Mouse (Mus musculus): Measurements from ENCODE around the gene Il22ra2. TPM values are rescaled to one million over a fixed set of nuclear protein-coding genes. Genes with fewer than 3 reads are reported as not detected.
"Not testable (repeated sequence)": the region's sequence is repeated elsewhere in the genome, so short reads cannot be mapped to it uniquely, and the experiment has no call there.

Il22ra2 gene
- polyA plus RNA-seq, 2 experiments from 2014 or later, result not detected

DNA sequence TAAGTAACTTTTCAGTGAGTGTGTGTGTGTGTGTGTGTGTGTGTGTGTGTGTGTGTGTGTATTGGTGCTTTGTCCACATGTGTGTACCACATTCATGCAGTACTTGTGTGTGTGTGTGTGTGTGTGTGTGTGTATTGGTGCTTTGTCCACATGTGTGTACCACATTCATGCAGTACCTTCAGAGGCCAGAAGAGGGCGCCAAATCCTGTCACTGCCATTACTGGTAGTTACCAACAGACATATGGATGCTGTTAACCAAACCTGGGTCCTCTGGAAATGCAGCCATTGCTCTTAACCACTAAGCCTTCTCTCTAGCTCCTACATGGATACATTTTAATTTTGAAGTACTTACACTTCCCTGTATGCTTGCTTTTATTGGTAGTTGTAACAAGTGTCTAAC, 20.3 kb upstream of the Il22ra2 start:
- ATAC-seq, result not testable (repeated sequence)

DNA sequence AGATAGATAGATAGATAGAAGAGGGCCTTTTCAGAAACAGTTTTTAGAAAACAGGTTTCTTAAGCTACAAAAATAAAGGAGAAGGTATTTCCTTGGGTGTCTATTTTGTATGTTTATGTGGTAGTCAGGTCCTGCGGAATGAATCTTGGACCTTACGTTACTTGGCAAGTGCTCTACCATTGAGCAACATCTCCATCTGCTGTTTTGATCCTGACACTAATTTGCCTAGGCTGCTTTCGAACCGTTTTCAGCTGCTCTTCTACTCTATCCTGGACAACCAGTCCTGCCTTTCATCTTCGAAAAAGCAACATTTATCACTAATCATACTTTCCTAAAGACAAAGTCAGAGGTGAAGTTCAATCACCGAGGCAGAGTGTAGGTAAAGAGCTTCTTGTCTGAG, 18.6 kb upstream of the Il22ra2 start:
- no peak for ATAC-seq

DNA sequence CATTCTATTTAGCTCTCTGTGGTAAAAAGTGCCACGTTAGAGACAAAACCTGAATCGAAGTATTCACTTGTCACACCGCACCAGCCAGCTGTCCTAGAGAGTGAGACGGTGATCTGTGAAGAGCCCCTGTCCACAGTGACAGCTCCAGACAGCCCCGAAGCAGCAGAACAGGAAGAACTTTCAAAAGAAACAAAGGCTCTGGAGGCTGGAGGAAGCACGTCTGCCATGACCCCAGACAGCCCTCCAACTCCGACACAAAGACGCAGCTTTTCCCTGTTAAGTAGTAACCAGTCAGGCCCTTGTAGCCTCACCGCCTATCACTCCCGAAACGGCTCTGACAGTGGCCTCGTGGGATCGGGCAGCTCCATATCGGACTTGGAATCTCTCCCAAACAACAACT, 12.7 kb upstream of the Il22ra2 start:
- no peak for ATAC-seq

DNA sequence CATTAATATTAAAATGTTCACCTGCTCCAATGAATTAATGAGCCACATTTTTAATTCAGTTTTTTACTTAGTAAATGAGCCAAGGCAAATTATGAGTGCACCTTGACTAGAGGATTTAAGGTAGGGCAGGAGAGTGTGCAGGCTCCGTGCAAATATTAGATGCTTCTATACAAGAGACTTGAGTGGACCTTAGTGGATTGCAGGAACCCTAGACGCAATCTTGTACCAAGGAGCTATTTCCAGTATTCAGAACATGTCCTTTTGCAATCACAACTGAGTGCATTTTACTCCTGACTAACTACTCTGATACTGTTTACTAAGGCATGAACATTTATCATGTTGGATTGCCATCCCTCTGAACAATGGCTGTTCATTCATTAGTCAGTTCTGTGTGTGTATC, 10.2 kb upstream of the Il22ra2 start:
- no peak for ATAC-seq

DNA sequence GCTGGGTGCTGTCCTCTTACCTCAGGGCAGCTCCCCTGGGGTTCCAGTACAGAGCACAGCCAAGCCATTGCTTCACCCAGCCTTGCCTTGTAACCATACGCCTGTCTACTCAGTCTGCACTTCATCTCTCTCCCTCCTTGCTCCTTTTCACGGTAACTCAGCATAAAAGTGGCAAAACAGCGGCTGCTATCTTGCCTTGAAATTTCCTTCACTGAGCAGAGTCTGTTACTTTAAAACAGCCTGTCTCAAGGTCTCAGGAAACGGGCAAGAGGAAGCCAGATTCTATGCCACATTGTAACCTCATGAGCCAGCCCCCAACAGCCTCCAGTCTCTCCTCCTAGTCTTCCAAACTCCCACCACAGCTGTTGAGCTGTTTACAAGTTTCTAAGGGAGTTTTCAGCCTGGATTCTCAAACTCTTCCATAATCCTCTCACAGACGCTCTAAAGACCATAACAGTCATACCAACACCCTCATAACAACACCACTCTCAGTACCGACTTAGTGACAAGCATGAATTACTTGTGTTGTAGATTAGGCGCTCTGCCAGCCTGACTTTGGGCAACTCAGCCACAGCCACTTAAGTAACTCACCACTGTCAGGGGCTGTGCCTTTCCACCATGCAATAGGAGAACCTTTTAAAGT, 8.6 kb upstream of the Il22ra2 start:
- ATAC-seq, result peak; percentile 27

DNA sequence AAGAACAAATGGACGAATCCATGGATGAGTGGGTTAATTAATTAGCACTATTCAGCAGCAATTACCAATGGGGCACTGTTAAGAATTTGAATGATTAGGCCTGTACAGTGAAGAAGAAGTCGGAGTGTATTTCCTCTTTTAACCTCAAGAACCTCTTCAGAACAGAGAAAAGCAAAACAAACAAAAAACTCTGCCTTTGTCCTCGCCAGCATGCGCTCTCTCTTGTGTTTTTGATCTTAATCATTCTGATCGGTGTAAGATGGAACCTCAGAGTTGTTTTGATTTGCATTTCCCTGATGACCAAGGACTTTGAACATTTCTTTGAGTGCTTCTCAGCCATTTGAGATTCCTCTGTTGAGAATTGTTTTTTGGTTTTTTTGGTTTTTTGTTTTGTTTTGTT, 2.1 kb upstream of the Il22ra2 start:
- ATAC-seq, result peak; percentile 73

DNA sequence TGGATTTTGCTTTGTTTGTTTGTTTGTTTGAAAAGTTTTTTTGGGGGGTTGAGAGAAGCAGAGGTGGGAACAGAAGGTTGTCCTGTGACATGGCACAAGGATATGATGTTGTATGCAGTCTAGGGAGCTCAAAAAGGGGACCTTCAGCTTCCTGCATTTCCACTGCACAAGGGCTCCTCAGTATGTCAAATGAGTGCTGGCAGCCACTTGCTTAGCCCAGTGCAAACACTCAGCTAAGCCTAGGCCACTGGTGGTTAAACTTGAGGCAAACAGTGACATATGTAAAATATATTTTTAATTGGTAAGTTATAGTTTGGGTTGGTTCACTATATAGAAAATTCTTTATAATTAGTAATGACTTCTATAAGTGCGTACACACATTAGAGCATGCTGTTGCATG, 2.8 kb downstream of the Il22ra2 start:
- no peak for ATAC-seq

DNA sequence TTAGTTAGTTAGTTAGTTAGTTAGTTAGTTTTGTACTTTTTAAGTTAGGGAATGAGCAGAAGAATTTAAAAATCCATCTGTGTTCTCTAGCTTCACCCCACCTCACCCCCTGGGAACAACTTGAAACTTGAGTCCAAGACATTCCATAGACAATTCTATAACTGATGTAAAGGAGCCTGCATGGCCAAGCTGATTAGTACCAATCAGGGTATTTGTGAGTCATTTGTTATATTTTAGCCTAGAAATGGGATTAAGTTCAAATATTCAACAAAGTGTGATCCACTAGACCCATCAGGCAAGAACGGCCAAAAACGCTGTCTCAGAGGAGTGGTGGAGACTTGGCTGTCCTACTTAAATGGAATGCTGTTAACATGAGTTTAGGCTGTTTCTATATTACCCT, 5.5 kb downstream of the Il22ra2 start:
- no peak for ATAC-seq

DNA sequence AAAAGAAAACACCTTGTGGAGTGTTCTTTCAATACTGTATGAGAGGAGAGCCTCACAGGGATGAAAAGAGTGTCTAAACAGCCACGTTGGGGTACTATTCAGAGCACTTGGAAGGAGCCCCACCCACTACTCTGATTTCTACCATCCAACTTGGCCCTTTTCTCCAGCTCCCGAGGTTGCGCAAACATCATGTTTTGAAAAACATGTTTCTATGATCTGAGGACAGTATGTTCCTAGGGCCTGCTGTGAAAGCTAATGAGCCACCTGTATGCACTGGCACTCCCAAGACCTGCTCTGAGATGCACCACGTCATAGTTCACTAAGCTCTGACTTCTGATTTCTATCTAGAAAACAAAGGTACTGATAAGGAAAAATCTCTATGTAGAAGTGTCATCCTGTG, 6.0 kb downstream of the Il22ra2 start:
- ATAC-seq, result no peak

DNA sequence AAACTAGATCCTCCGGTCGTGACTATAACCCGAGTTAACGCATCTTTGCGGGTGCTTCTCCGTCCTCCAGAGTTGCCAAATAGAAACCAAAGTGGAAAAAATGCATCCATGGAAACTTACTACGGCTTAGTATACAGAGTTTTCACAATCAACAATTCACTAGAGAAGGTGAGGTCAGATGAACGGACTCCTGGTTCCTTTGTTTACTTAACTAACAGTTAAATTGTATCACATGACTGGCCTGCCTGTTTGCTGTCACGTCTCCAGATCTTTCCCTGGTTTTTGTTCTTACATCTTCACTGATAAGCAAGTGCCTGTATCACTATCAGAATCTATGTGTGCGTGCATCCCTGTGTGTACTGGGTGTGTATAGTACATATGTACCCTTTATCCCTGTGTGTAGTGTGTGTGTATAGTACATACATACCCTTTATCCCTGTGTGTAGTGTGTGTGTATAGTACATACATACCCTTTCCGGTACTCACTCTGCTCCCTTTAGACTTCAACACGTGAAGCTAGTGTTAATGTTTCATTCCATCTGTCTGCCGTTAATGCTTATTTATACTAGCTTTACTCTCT, 9.9 kb downstream of the Il22ra2 start:
- no peak for ATAC-seq

DNA sequence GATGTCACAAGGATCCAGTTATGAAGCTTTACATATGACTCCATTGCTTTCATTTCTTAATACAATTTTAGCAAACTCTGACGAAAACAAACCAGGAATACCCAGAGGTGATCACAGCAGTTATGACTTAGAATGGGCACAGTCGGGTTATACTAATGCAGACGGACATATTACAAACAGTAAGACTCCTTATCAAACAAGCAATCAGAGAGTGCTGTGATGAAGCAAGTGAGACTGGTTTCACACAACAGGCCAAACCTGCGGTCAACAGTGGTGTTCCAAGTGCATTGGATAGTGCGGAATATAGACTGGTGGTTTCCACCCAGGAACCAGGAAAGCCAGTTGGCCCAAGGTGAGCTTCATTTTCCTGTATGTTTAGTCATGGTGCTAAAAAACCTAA, 17.1 kb downstream of the Il22ra2 start:
- ATAC-seq, result no peak

DNA sequence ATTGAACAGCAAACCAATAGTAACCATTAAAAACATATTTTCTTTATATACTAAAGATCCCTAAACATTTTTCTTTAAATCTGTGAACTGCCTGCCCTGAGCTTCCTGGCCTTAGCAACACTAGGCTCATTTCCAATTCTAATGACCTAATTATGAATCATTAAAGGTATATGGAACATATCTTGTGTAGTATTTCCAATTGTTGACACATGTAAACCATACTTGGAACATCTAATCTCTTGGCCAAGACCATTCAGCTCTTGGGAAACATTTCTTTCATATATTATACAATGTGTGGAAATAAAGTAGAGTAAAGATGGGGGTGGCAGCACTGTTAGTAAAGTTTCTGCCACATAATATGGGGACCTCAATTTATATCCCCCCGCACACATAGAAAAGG, 17.8 kb downstream of the Il22ra2 start:
- ATAC-seq, result no peak

DNA sequence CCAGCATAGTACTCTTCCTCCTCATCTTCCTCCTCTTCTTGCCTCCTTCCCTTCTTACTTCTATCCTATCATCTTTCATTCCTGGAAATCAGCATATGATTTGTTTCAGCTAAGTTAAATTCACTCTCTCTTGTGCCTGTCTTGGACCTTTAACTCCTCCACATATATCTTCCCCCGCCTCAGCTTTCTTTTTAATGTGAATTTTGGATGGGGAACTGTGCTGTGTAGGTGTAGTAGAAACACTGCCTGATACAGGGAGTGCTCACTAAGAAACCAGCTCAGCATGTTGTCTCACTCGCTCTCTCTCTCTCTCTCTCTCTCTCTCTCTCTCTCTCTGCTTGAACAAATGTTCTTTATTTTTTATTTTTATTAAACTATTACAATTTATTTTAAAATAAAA, 23.3 kb downstream of the Il22ra2 start:
- no peak for ATAC-seq

DNA sequence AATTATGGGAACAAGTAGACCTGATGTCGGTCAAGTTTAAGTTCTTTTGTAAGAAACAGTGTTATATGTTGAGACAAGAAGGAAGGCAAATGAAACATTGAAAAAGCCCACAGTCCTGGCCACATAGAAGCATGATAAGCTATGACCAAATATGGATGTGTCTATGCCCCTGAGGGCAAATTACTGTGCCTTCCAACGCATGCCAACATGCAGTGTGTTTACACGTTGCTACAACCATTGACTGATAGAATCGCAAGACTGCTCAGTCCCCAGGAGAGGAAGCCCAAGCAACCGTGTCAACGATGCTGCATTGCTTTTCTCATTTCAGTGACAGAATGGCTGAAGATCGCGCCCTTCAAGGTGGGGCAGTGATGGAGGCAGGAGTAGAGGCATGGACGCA, 35.6 kb downstream of the Il22ra2 start:
- no peak for ATAC-seq

DNA sequence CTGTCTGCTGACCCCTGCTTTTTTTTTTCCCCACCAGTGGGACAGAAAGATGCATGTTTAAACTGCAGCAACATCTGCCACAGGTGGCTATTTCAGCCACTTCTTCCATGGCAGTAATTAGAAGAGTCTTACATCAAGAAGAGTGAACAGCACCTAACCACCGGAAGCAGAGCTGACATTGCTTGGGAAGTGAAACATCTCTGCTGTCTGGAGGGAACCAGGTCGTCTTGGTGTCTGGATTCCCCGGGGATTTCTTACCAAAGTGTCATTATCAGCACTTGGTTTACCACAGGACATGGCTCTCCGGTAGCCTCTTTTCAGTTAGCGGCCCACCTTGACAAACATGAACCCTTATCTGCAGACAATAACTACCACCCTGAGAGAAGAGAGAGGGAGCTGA, 38.2 kb downstream of the Il22ra2 start:
- ATAC-seq, result no peak

DNA sequence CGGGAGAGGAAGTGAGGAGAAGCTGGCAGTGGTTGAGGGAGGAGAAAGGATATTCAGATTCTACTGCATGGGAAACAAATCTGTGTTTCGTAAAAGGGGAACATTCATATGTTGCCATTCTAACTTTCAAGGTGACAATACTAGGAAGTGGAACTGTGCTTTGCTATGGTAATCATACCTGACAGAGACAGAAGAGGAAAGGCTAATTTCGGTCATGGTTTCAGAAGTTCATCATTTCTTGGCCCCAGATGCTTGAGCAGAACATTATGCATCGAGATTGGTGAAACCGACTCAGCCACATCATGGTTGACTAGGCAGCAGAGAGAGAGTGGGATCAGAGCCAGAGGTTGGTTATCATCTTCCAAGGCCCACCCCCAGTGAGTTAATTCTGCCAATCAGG, 47.2 kb downstream of the Il22ra2 start:
- ATAC-seq, result peak; percentile 43

DNA sequence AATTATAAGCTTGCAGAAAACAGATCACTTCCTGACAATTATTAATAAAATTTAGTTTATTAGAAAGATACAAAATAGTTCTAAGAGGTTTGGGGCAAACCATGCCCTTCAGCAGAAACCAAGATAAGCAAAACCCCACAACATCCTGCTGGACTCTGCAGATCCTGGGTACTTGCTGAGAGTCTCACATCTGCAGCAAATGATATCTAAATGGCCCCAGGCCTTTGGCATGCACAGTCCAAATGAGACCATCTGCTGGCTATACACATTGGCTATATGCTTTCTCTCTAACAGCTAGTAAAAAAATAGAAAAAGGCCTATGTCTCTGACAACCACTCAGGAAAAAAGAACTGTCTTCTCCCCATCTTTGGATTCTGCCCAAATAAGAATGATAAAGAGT, 50.2 kb downstream of the Il22ra2 start:
- no peak for ATAC-seq

DNA sequence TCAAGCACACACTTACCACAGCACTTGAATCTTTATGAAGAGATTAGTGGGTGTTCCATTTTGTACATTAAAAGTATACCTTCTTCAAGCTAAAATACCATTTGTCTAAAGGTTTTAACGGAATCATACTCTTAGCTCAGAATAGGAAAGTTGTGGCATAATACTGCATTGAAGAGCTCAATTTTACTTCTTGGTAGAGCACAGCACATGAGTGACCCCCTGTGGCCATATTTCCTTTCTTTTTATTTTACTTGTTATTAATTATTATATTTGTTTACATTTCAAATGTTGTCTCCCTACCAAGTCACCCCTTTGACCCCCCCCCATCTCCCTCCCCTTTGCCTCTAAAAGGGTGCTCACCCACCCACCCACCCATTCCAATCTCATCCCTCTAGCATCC, 51.3 kb downstream of the Il22ra2 start:
- ATAC-seq, result no peak

Other genes with a start within 250 kb of the Il22ra2 start
- gene Ifngr1, start 30.0 kb upstream of the Il22ra2 start, polyA plus RNA-seq (2017; shearing (Covaris generic)), result 100 to 1,000 TPM; 424 to 434 TPM
- not detected for gene Il20ra, start 90.6 kb downstream of the Il22ra2 start, polyA plus RNA-seq (2017; shearing (Covaris generic))
- not detected for gene Slc35d3, start 229.5 kb downstream of the Il22ra2 start, polyA plus RNA-seq (2017; shearing (Covaris generic))

Data from CD4-positive, CD25-positive, alpha-beta regulatory T cell, adult 4 months (primary cell).